Mouse (Mus musculus) heart, adult 2 months (tissue): ENCODE measurements around the gene Rplp0.

Experiments used
- CTCF ChIP-seq: fragments of 200-600 bp; IDR thresholded peaks from 2 replicates; pipeline ENCODE4 v1.8.1; 2022; ENCODE audit warnings: antibody characterized with exemption, mild to moderate bottlenecking, moderate library complexity
- EP300 ChIP-seq: fragments of 200-500 bp; IDR thresholded peaks from 2 replicates; pipeline ENCODE4 v1.6.1; 2011; ENCODE audit warnings: low read depth, low read length, control low read depth; ENCODE audit not compliant: insufficient read depth
- POLR2A ChIP-seq: fragments of 200-500 bp; IDR thresholded peaks from 2 replicates; pipeline ENCODE4 v1.6.1; 2011; ENCODE audit warnings: mild to moderate bottlenecking, low read depth, low read length, control low read depth; ENCODE audit not compliant: insufficient read depth

GRCm38 (mm10) chr5:115538693-115539043 lies 20.6 kb upstream of the Rplp0 start:
- peak; percentile 92 for TF ChIP-seq CTCF
- peak; percentile 99 for TF ChIP-seq EP300
- no peak; the same call in 1 of the 2 replicates for TF ChIP-seq POLR2A
